Mouse (Mus musculus) testis, adult 2 months (tissue): ENCODE results near the gene Gpr132.

ENCODE experiments used
- CTCF ChIP-seq: fragments of 200-500 bp; IDR thresholded peaks from 2 replicates; pipeline ENCODE4 v1.5.1; 2012; ENCODE audit warnings: low read depth, mild to moderate bottlenecking, inconsistent platforms, low read length, moderate library complexity; ENCODE audit not compliant: control insufficient read depth, insufficient read depth, insufficient replicate concordance
- POLR2A ChIP-seq: fragments of 200-500 bp; IDR thresholded peaks from 2 replicates; pipeline ENCODE4 v1.6.1; 2012; ENCODE audit warnings: low read depth, mild to moderate bottlenecking, inconsistent platforms, low read length, moderate library complexity; ENCODE audit not compliant: control insufficient read depth

GRCm38 (mm10) chr12:112864804-112865203, 3.2 kb downstream of the Gpr132 start:
- no peak for TF ChIP-seq POLR2A
- TF ChIP-seq CTCF, result no peak
